Mouse (Mus musculus) MEL-GATA-1-ER (cell line): ENCODE results near the gene Polq.
"Not testable (repeated sequence)": the region's sequence is repeated elsewhere in the genome, so short reads cannot be mapped to it uniquely, and the experiment has no call there.

Experiments
- DNase-seq: peaks from one replicate; pipeline ENCODE4 v3.0.0-alpha.2; 2012; ENCODE audit warnings: low read depth; ENCODE audit errors: extremely low read depth

The Polq gene

DNA sequence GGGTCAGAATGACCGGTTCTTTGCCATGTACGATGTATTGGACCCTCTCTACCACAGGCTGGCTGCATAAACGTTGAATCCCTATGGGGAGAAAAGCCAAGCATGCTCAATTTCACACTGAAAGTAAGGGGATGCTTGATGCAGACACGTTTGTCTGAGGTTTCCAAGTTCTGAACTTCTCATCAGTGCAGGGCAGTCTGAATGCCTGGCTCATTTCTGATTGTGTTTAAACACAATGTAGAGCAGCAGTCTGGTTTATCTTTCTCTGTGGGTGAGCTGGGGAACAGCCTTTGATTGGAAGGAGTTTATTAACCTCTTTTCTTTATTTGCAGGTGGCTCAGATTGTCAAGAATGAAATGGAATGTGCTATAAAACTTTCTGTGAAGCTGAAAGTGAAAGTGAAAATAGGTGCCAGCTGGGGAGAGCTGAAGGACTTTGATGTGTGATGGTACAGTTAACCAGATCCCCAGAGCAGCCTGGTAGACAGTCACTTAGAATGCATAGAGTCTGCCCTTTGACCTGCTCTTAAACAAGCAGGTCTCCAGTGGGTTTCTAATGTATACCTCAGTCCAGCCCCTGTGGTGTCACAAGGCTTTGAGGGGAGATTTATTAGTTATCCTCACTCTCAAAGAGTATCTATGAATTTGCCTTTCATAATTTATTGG lies 82.7 kb downstream of the Polq start:
- DNase-seq = no peak

DNA sequence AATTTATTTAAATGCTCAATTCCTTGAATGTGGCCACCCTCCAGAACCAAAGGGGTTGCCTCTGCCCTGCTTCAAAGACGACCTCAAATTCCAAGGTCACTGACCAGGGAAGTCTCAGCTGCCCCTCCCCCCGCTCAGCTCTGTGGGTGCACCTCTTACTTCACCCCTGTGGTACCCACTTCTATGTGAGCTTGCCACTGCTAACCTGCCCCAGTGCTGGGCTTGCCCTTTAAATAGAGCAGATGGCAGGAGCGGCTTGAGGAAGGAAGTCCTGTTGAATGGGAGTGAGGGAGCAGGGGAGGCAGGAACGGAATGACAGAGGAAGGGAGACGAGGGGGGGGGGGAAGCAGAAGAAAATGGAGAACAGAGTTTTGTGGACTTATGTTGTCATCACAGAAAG lies 97.2 kb downstream of the Polq start:
- DNase-seq = no peak

- peak; percentile 4 for DNase-seq
These were observed 97.7 kb downstream of the Polq start for GRCm38 (mm10) chr16:37109285-37109684.

GRCm38 (mm10) chr16:37125190-37125589 lies 113.6 kb downstream of the Polq start:
- DNase-seq = not testable (repeated sequence)
